Mouse (Mus musculus) bone marrow macrophage, adult 2 months (primary cell): ENCODE measurements around the gene Sema3g.

Experiments
- CTCF ChIP-seq: IDR thresholded peaks from 2 replicates; pipeline ENCODE4 v1.5.1; 2012; ENCODE audit warnings: low read depth, mild to moderate bottlenecking, low read length, moderate library complexity
- POLR2A ChIP-seq: IDR thresholded peaks from 2 replicates; pipeline ENCODE4 v1.6.1; 2012; ENCODE audit warnings: mild to moderate bottlenecking, low read depth, low read length, borderline replicate concordance

DNA sequence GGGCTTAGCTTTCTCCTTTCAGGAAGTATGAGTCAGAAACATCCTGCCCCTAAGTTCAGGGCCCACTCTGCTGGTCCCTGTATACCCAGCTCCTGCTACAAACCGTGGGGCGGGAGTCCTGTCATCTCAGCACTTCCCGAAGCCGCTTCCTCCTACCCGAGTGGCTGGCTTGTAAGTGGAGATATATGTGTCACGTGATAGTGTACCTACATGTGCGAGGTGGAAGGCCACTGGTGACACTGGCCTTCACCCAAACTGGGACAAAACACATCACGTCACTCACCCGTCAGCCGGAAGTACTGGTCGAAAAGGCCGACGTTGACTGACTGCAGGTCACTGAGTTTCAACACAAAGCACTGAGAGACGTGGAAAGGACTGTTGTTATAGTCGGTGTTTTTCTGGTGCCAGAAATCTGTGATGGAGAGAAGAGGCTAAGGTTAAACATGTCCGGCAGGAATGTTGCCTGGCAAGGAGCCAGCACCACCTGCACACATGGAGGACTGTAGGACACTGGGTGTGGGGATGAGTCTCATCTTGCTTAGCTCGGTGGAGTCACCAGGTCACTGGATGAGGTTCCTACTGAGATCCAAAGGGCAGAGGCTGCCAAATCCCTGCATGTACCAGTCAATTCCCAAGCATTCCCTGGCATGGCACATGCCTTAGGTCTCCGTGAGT, 44.7 kb upstream of the Sema3g start:
- TF ChIP-seq CTCF (no peak), POLR2A (no peak)
